Mouse (Mus musculus): Measurements from ENCODE around the gene Pam16. TPM values are rescaled to one million over a fixed set of nuclear protein-coding genes. Genes with fewer than 3 reads are reported as not detected.

Pam16 gene
- polyA plus RNA-seq, 2 experiments from 2014 or later, result 35.7 TPM

DNA sequence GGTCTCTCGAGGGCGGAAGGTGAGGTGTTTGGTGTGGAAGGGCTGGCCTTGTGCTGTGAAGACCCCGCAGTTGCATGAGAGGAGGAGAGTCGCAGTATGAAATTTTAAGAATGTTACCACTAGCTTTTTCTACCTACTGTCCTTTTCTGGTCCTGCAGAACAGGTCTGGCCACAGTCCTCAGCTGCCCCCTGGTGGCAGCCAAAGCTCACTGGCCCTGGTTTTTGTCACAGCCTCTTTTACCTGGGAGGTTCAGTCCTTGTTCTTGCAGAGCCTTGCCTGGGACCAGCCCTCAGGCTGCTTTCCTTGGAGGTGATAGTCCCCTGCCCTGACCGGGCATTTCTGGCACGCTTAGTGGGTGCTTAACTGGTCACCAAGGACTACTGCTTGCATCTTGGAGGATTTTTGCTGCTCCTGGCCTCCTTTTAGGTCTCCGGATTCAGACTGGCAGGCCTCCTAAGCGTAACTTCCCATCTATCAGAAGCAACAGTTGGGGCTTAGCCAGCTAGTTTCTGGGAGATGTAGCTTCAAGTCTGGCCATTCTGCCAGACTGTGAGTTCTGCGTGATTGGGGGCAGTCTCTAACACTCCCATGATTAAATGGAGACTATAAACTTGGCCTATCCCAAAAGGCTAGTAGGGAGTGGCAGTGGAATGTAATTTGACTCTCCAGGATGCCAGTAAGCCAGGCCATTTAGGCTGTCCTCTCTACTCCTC, 16.8 kb downstream of the Pam16 start:
- ATAC-seq, result peak; percentile 94

DNA sequence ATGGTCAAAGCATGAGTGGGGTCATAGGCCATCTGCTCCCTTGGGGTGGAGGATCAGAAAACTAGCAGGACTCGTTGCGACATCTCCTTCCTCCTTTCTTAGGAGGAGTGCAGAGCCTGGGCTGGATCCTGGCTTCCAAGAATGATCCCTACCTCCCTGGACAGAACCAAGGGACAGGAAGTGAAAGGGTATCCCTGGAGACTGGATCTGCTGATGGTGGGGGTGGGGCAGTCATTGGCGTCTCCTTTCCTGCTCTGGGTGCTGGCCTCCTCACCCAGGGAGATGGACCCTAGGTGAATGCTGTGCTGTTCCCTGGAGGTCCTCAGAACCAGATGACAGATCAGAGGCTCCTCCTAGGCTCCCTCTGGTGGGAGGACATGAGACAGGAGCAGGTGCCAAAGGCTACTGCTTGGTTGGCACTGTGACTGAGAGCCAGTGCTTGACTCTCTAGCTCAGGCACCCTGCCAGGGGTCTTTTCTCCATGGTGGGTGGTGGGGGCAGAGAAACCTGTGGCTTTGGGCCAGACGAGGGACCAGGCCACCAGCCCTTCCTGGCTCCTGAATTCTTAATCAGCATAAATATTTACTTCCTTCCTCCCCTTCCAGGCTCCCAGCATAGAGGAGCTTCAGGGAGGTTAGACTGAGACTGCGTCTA, 18.2 kb downstream of the Pam16 start:
- no peak for ATAC-seq

DNA sequence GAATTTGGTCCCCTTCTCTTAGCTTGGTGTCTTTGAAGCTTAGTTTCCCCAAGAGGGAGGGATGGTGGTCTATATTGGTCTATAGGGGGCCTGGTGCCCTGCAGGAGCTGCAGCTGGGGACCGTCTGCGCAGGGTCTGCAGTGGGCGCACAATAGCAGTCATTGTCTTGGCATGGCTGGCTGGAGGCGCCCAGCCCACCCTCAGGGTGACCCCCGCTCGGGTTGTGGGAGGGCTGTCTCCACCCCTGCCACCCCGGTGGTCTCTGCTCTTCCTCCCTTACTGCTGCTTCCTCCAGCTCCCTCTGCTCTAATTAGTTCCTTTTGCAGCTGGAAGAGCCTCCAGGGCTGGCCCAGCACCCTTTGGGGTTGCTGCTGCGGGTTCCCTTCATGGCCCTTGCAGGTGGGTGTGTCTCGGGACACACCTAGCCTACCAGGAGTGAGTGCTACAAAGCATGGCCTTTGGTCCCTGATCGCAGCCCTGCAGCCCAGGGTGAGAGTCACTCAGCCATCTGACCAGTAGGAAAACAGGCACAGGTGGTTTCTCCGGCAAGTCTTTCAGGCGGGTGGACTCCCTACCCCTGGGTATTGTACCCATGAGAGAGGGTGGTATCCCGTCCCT, 19.2 kb downstream of the Pam16 start:
- no peak for ATAC-seq

DNA sequence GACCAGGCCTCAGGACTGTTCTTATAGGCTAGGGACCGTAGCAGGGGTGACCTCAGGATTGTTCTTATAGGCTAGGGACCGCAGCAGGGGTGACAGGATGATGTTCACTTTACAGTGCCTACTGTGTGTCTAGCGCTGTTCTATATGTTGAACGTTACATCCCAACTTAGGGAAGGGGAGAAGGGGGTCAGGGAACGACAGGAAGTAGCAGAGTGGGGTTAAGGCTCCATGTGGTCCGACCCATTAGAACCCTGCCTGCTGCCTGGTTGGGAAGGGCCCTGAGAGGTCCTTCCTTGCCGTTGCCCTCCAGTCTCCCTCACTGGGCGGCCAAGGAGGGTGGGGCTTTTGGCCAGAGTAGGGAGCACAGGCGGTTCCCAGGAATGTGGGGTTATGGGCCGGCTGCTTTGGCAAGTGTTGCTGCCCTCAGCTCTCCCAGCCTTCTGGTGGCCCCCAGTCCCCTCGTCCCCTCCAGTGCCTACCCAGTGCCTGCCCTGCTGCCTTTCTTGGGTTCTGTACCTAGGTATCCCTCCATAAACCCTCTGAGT, 20.4 kb downstream of the Pam16 start:
- ATAC-seq, result no peak

DNA sequence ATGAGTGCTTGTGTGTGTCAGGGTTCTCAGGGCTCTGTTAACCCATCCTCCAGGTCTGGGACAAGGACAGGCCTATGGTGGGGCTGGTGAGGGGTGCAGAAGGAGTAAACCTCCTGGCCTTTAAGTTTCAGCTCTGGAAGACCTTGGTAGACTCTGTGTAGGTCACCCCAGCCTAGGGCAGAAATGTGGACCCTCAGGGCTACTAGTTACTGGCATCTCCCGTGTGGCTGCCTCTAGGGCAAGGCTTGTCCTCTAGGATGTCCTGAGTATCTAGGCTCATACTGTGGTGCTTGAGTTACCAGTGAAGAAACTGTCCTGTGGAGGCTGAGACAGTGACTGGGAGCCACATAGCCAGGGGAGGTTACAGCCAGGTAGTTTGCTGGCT, 21.3 kb downstream of the Pam16 start:
- no peak for ATAC-seq

DNA sequence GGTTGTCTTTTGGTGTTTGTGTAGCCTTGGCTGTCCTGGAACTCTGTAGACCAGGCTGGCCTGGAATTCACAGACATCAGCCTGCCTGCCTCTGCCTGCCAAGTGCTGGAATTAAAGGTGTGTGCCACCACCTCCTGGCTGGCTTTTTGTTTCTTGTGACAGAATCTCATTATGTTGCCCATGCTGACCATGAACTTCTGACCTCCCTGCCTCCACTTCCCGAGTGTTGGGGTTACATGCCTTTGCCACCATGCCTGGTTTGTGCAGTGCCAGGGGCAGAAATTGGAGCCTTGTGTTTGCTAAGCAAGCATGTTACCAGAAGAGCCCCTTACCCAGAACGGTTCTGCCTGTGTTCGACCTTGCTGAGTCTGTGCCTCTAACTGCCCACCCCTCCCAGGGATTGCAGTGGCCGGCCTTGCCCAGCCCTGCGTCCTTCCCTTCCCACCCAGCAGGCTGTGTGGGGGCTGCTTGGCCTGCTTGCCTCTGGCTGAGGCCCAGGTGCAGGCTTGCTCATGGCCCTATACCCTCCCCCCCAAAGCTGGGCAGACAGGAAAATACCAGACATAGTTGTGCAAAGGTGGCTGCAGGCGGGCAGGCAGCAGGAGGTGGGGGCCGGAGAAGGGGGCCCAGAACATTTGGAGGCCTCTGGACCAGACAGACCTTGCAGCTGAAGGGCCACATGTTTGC, 21.9 kb downstream of the Pam16 start:
- no peak for ATAC-seq

DNA sequence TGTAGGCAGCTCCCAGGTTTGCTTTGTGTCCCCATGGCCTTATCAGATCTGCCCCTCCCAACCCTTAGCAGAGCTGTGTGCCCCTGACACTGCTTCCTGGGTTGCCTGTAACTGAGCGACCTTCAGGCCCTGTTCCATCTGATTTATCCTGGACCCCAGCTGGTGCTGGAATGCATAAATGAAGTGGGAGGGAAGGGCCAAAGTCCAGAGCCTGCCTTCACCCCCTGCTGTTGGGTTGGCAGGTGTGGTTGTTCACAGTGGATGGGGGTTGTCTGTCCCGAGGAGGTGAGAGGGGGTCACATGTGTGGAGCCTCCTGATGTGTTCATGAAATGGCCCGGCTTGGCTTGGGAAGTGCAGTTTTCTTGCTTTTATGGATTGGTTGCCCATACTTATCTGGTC, 22.6 kb downstream of the Pam16 start:
- ATAC-seq, result no peak

DNA sequence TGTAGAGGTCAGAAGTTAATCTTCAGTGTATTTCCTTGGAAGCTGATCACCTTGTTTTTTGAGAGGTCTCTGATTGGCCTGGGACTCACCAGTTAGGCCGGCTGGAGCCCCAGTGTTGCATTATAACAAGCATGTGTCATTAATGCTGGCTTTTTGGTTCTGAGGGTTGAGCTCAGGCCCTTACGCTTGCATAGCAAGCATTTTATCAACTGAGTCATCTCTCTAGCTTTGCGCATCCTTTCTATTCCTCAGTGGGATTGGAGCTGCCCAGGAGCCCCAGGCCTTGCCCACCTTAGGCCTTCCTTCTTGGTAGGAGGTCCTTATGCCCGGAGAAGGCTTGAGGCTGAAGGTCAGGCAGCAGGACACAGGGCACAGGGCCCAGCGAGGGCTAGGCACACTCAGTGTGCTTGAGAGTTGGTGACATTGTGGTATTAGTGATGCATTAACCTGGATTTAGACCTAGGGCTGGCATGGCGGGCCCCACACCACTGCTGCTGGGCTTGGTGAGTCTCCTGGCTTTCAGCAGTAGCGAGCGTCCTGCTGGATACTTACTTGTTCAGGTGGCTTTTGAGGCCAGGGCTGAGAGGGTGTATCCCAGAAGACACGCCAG, 24.0 kb downstream of the Pam16 start:
- no peak for ATAC-seq

DNA sequence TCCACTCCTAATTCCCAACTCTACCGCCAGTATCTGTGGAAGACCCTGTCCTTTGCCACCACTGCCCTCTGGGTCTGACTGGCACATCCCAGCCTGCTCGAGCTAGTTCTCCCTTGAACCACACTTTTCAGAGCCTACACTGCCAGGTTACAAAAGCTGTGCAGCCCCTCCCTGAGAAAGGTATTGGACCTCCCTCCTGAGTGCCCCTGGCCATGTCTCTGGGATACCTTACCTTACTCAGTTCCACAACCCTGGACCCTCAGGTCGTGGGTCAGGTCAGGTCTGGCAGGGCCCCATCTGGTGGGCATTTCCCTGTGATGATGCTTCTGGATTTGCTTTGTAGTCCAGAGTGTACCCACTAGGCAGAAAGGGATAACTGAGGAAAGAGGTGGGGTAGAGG, 25.2 kb downstream of the Pam16 start:
- no peak for ATAC-seq

DNA sequence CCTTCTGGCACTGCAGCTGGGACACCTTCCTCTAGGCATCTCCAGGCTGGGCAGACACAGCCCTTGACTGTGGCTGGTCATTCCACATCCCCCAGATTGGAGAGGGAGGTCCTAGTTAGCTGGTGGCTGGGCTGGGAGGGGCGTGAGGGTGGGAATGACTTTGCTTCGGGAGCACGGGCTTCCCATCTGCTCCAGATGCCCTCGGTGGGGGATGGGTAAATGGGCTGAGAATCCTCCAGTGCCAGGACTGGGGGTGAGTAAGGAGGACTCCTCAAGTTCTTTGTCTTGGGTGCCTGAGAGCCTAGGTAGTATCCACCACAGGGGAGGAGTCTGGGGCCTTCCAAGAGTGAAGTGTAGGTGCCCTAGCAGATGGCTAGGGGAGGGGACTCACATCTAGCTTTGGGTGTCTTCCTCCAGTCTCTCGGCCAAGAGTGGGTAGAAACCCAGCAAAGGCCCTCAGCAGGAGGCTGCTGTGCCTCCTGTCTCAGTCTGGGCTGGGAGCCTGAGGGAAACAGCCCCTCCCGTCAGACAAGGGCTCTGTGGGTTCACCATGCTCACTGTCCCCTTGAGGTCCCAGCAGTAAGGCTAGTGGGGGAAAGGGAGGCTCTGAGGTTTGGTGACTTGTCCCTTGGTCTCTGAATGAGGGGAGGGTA, 25.8 kb downstream of the Pam16 start:
- ATAC-seq, result no peak

DNA sequence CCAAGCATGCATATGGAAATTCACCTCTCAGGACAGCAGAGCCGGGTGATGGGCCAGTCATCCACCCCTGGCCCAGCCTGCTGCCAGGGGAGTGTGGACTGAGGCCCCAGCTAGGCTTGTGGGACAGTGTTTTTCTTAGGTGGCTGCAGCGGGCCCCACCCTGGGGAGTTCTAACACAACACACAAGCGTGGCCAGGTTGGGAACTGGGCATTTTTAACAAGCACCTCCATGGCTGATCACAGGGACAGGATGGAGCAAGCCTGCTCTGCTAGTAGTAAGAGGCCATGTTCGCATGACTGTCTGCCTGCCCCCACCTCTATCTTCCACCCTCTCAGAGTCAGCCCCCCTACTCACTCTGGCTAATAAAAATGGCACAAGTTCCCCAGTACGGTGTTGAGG, 26.7 kb downstream of the Pam16 start:
- ATAC-seq, result no peak

DNA sequence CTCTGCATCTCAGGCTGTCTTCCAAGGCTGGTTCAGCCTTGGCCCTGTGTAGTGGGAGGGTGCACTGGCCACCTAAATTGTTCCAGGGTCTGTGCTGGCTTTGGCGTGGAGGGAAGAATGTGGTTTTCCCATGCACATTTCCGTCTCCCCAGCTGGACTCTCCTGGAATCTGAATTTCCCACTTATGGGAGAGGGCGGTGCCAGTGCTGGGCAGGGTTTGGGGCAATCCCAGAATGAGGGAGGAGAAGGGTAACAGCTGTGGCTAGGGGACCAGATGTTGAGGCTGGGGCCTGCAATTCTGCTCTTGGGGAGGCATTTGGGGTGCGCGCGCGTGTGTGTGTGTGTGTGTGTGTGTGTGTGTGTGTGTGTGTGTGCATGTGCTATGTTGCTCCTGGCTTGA, 27.5 kb downstream of the Pam16 start:
- ATAC-seq, result no peak

DNA sequence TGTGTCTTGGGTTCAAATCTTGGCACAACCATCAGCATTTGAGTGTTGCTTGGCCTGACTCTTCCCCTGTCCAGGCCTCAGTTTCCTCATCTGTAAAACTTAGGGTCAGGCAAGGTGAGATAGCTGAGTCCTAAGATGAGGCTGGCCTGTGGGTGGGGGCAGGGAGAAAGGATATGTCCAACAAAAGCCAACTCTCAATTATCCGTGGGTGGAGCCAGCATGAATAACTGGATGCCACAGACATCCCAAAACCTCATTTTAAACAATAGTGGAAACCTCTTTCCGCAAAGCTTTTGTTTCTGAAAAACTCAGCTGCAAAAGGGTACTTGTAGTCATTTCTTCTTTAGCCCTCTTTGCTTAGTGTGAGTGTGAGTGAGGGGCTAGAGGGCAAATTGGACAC, 28.0 kb downstream of the Pam16 start:
- no peak for ATAC-seq

DNA sequence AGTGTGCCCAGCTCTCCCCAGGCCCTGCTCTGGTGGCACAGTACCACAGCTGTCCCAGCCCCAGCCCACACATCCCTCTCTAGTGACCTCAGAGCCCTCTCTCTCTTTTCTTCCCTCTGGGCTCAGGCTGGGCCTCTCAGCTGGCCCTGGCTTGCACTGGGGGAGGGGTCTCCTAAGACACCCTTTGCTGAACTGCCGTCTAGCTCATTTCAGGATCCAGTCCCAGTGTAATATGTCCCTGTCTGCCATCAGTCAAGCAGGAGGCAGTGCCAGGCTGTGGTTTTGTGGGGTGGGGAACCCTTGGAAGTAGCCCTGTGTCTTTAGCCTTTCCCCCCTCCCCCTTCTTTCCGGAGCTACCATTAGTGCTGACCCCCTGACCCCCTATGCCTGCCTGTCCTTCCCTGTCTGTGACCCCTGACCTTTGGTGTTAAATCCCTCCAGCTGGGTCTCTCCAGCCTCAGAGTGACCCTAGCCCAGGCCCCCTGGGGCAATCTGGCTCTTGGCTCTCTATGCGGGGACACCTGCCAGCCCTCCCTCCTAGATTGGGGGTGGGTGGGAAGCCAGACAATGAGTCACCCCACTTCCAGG, 28.6 kb downstream of the Pam16 start:
- ATAC-seq, result no peak

DNA sequence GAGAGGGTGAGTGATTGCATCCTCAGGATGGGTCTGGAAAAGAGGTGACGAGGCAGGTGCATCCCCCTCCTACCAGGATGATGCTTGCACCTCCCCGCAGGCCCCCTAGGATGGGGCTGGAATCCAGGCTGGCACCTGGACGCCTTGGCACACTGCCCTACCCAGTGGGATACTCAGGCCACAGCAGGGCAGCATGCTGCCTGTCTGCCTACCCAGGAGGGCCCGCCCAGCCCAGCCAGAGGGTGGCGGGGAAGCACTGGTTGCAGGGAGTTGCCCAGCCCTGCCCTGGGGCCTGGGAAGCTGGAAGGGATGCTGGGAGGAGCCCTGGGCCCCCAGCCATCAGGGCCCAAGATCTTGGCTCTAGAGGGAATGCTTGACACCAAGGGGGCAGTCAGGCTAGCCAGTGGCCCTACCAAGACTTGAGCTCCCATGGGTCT, 29.2 kb downstream of the Pam16 start:
- no peak for ATAC-seq

DNA sequence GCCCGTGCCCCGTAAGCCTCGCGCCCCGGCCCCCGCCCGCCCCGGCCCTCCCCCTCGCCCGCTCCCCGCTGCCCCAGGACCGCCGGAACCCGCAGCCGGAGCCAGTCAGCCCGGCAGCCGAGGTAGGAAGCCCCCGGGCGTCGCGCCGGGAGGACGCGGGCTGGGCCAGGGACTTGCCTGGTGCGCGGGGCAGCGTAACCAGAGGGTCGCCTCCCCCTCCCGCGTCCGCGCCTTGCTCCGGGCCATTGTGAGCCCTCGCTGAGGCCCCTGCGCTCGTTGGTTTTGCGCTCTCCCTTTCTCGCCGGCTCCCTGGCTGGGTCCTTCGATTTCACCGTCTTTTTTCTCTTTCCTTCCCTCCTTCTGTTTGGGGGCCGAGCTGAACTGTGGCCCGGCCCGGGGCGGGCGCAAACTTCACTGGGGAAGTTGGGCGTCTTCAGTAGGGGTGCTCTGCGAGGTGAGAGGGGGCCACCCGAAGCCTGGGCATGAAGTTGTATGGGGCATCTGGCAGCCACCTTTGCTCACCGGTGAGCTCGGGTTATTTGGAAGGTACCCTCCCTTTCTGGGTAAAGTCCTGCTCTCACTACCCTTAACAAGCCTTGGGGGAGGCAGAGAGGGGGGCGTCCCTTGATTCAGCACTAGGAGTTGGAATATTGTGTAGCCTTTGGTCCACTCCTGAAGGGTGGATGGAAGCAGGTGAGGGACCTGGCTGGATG, 29.8 kb downstream of the Pam16 start:
- ATAC-seq, result peak; percentile 51

DNA sequence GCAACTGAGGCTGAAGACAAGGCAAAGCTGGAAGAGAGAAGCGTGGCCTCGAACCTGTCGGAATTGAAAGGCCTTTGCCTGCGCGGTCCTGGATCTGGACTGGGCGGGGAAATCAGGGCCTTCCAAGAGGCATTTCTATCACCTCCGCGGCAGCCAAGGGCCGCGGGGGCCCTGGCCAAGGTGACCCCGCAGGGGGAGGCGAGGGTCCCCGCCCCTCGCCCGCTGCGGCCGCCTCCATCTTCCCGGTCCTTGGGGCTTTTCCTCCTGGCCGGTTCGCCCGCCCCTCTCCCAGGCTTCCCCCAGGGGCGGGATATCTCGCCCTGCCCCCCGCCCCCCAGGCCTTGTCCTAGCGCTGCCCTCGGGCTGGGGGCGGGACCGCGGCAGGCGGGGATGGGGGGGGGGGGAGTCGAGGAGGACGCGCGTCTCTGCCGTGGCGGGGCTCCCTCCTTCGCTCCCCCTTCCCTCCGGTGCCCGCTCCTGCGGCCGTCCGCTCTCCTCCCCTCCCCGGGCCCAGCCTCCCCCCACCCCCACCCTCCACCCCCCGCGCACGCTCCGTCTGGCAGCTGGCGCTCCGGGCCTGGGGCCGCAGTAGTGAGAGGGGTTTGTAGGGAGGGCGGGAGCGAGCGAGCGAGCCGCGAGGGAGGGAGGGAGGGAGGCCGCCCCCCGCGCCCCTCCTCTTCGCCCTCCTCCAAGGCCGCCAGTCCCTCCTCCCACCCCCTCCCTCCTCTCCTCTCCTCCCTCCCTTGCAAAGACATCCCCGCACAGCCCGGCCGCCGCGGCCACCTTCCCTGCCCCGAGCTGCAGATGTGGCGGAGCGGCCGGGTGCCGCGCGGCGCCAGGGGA, 30.6 kb downstream of the Pam16 start, which contains the start of gene Glis2:
Glis2 (plus strand) TSS at position 743 of the 843 bp plus-strand sequence.
- peak; percentile 28 for ATAC-seq

DNA sequence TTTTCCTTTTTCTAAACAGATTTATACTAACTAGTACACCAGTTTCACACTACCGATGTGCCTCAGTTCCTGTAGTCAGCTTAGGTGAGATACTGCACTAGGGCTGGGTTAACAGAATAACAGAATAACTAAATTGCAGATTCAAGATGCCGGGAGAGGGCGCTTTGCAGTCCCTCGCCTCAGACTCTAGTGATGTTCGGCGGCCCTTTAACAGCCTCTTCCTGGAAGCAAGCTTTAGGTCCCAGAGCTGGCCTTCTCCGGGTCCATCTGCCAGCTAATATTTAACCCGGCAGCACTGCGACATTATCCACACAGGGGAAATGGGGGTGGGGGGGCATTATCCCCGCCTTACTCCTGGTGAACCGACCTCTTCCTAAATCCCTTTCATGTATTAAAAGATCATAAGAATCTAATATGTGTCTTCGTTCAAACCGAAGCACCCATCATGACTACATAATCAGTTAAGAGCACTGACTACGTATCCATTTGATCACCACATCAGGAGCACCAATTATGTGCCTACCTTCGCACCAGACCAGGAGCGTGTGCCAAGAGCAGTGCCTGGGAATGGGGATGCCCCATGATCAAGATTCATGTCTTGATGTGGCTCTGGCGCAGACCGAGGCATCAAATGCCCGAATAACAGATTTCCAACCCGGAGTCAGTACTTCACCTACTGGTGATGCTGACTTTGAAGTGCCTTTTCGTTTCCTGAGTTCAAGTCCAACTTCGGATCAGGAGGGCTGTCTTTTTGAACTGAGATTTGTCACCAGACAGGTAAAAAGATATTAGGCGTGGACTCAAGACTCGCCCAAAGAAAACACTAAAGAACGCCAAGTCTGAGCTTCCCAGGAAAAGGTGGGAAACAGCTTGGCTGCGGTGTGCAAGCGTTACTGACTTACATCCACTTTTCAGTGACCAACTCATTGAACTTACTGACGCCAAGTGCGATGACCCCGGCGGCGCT, 31.6 kb downstream of the Pam16 start:
- peak; percentile 36 for ATAC-seq

DNA sequence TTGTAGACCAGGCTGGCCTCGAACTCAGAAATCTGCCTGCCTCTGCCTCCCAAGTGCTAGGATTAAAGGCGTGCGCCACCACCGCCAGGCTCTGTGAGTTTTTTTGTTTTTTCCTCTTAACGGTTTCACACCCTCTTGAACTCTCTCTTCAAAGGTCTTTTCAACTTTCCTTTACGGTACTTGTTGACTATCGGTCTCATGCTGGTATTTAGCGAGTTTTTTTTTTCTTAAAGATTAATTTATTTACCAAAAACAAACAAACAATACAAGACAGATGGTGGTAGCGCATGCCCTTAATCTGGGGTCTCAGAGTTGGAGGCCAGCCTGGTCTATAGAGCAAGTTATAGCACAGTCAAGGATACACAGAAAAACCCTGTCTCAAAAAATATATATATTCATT, 34.6 kb downstream of the Pam16 start:
- no peak for ATAC-seq
